Mouse (Mus musculus): Measurements from ENCODE around the gene C1ql3.

Gene C1ql3

GRCm38 (mm10) chr2:13011472-13011871 is at the start of gene C1ql3:
TSS of gene C1ql3 (minus strand) at chr2:13011806.
- peak; percentile 48 for DNase-seq (ENCODE audit: extremely low spot score, low spot score)

GRCm38 (mm10) chr2:13060426-13061170 is 49.0 kb upstream of the C1ql3 start:
- DNase-seq (ENCODE audit: extremely low spot score, low spot score), result no peak

- no peak for DNase-seq (ENCODE audit: extremely low spot score, low spot score)
These were observed 37.0 kb upstream of the C1ql3 start for GRCm38 (mm10) chr2:13048649-13049048.

GRCm38 (mm10) chr2:13044555-13044954 is 32.9 kb upstream of the C1ql3 start:
- DNase-seq (ENCODE audit: extremely low spot score, low spot score), result no peak

GRCm38 (mm10) chr2:13039785-13040184 is 28.2 kb upstream of the C1ql3 start:
- no peak for DNase-seq (ENCODE audit: extremely low spot score, low spot score)

GRCm38 (mm10) chr2:13038772-13039171 is 27.2 kb upstream of the C1ql3 start:
- no peak for DNase-seq (ENCODE audit: extremely low spot score, low spot score)

- DNase-seq (ENCODE audit: extremely low spot score, low spot score), result no peak
These were observed 7.3 kb upstream of the C1ql3 start for GRCm38 (mm10) chr2:13018861-13019260.

- no peak for DNase-seq (ENCODE audit: extremely low spot score, low spot score)
These were observed 6.8 kb upstream of the C1ql3 start for GRCm38 (mm10) chr2:13018382-13018781.

GRCm38 (mm10) chr2:13011973-13012372 is 367 bp upstream of the C1ql3 start:
- DNase-seq (ENCODE audit: extremely low spot score, low spot score), result no peak

GRCm38 (mm10) chr2:13010460-13011341 is 905 bp downstream of the C1ql3 start:
- DNase-seq (ENCODE audit: extremely low spot score, low spot score), result peak; percentile 70

GRCm38 (mm10) chr2:13010030-13010459 is 1.6 kb downstream of the C1ql3 start:
- no peak for DNase-seq (ENCODE audit: extremely low spot score, low spot score)

GRCm38 (mm10) chr2:13009261-13009972 is 2.2 kb downstream of the C1ql3 start:
- peak; percentile 64 for DNase-seq (ENCODE audit: extremely low spot score, low spot score)

GRCm38 (mm10) chr2:13008433-13008832 is 3.2 kb downstream of the C1ql3 start:
- no peak for DNase-seq (ENCODE audit: extremely low spot score, low spot score)

GRCm38 (mm10) chr2:13000026-13000425 is 11.6 kb downstream of the C1ql3 start:
- DNase-seq (ENCODE audit: extremely low spot score, low spot score), result no peak

GRCm38 (mm10) chr2:12984901-12985732 is 26.5 kb downstream of the C1ql3 start:
- no peak for DNase-seq (ENCODE audit: extremely low spot score, low spot score)

- no peak for DNase-seq (ENCODE audit: extremely low spot score, low spot score)
These were observed 32.8 kb downstream of the C1ql3 start for GRCm38 (mm10) chr2:12978771-12979170.

GRCm38 (mm10) chr2:12977367-12977766 is 34.2 kb downstream of the C1ql3 start:
- no peak for DNase-seq (ENCODE audit: extremely low spot score, low spot score)

GRCm38 (mm10) chr2:12973752-12974151 is 37.9 kb downstream of the C1ql3 start:
- DNase-seq (ENCODE audit: extremely low spot score, low spot score), result no peak

GRCm38 (mm10) chr2:12970049-12970724 is 41.4 kb downstream of the C1ql3 start:
- DNase-seq (ENCODE audit: extremely low spot score, low spot score), result no peak

- DNase-seq (ENCODE audit: extremely low spot score, low spot score), result no peak
These were observed 54.7 kb downstream of the C1ql3 start for GRCm38 (mm10) chr2:12956703-12957424.

All from neural tube, embryonic 10.5 days (tissue).